Mouse (Mus musculus) MEL (cell line): ENCODE data around the gene Bbof1. TPM values are rescaled to one million over a fixed set of nuclear protein-coding genes. Genes with fewer than 3 reads are reported as not detected.
A peak's percentile ranks its signal among the peaks of the same experiment; 100 is the strongest.

Experiments
- DNase-seq: peaks from one replicate; pipeline ENCODE4 v3.0.0; 2011; ENCODE audit warnings: low read depth, low spot score
- H3K27ac ChIP-seq: 2 replicates; pipeline ENCODE4 v1.5.1; 2012; ENCODE audit warnings: low read depth, mild to moderate bottlenecking, control low read depth, low read length, moderate library complexity; ENCODE audit not compliant: control insufficient read depth
- H3K27me3 ChIP-seq, 2 experiments: fragments of 150-350 bp in 1 of 2; sonication (generic) in 1 of 2; 2 replicates each; pipeline ENCODE4 v1.6.1; 2012; ENCODE audit warnings: low read length in 2 of 2, mild to moderate bottlenecking in 2 of 2, improper control_type of control experiment in 1 of 2, moderate library complexity in 1 of 2; ENCODE audit not compliant: insufficient read depth in 2 of 2, control insufficient read depth in 1 of 2
- H3K36me3 ChIP-seq, 2 experiments: 2 replicates each; pipeline ENCODE4 v1.6.1; 2012 to 2014; ENCODE audit warnings: low read length in 2 of 2, improper control_type of control experiment in 1 of 2, inconsistent platforms in 1 of 2, mild to moderate bottlenecking in 1 of 2; ENCODE audit not compliant: insufficient read depth in 2 of 2, control insufficient read depth in 1 of 2
- H3K4me1 ChIP-seq, 2 experiments: fragments of 150-350 bp in 1 of 2; sonication (generic) in 1 of 2; 2 replicates each; pipeline ENCODE4 v1.6.1; 2012; ENCODE audit warnings: low read length in 2 of 2, improper control_type of control experiment in 1 of 2, mild to moderate bottlenecking in 1 of 2; ENCODE audit not compliant: insufficient read depth in 2 of 2, control insufficient read depth in 1 of 2
- H3K4me3 ChIP-seq, 2 experiments: fragments of 150-350 bp in 1 of 2; sonication (generic) in 1 of 2; 2 replicates each; pipeline ENCODE4 v1.5.1; 2012; ENCODE audit warnings: low read depth in 2 of 2, low read length in 2 of 2, mild to moderate bottlenecking in 2 of 2, moderate library complexity in 2 of 2, control low read depth in 1 of 2, improper control_type of control experiment in 1 of 2; ENCODE audit not compliant: control insufficient read depth in 1 of 2, insufficient read depth in 1 of 2
- H3K79me2 ChIP-seq: 2 replicates; pipeline ENCODE4 v1.6.1; 2012; ENCODE audit warnings: mild to moderate bottlenecking, low read length, moderate library complexity; ENCODE audit not compliant: control insufficient read depth, poor library complexity, insufficient read depth
- H3K9ac ChIP-seq: 2 replicates; pipeline ENCODE4 v1.6.1; 2012; ENCODE audit warnings: low read depth, mild to moderate bottlenecking, control low read depth, low read length, moderate library complexity; ENCODE audit not compliant: control insufficient read depth, poor library complexity, severe bottlenecking
- H3K9me3 ChIP-seq: fragments of 150-350 bp; sonication (generic); replicated peaks from 2 replicates; pipeline ENCODE4 v1.6.1; 2012; ENCODE audit warnings: mild to moderate bottlenecking, low read length, improper control_type of control experiment, moderate library complexity; ENCODE audit not compliant: insufficient read depth
- CTCF ChIP-seq, 3 experiments: IDR thresholded peaks in 2 of 3; conservative IDR thresholded peaks in 1 of 3; 2 replicates each; pipeline ENCODE4 v1.5.1; 2011 to 2012; ENCODE audit warnings: low read length in 3 of 3, low read depth in 2 of 3, mild to moderate bottlenecking in 2 of 3, improper control_type of control experiment in 1 of 3, inconsistent platforms in 1 of 3, mixed read lengths in 1 of 3, moderate library complexity in 1 of 3; ENCODE audit not compliant: control insufficient read depth in 1 of 3, insufficient read depth in 1 of 3, poor library complexity in 1 of 3, severe bottlenecking in 1 of 3
- EP300 ChIP-seq, 2 experiments: IDR thresholded peaks; 2 replicates each; pipeline ENCODE4 v1.6.1; 2011; ENCODE audit warnings: improper control_type of control experiment in 2 of 2, low read length in 2 of 2, low read depth in 1 of 2, mild to moderate bottlenecking in 1 of 2
- GABPA ChIP-seq: IDR thresholded peaks from 2 replicates; pipeline ENCODE4 v1.6.1; 2012; ENCODE audit warnings: low read depth, mild to moderate bottlenecking, inconsistent platforms, low read length, improper control_type of control experiment, moderate library complexity
- JUND ChIP-seq: IDR thresholded peaks from 2 replicates; pipeline ENCODE4 v1.6.1; 2011; ENCODE audit warnings: low read depth, mild to moderate bottlenecking, improper control_type of control experiment, low read length
- MYC ChIP-seq: IDR thresholded peaks from 2 replicates; pipeline ENCODE4 v1.6.1; 2011; ENCODE audit warnings: low read depth, mild to moderate bottlenecking, low read length, improper control_type of control experiment, moderate library complexity
- NELFE ChIP-seq: IDR thresholded peaks from 2 replicates; pipeline ENCODE4 v1.6.1; 2011; ENCODE audit warnings: low read depth, low read length, improper control_type of control experiment
- NRF1 ChIP-seq: IDR thresholded peaks from 2 replicates; pipeline ENCODE4 v1.6.1; 2014; ENCODE audit warnings: low read depth, mild to moderate bottlenecking, inconsistent platforms, low read length, improper control_type of control experiment, moderate library complexity; ENCODE audit not compliant: poor library complexity, insufficient read depth, severe bottlenecking
- POLR2AphosphoS5 ChIP-seq: IDR thresholded peaks from 2 replicates; pipeline ENCODE4 v1.6.1; 2012; ENCODE audit warnings: low read depth, borderline replicate concordance, mild to moderate bottlenecking, inconsistent platforms, low read length, moderate library complexity, mixed read lengths
- RAD21 ChIP-seq: IDR thresholded peaks from 2 replicates; pipeline ENCODE4 v1.6.1; 2011; ENCODE audit warnings: mild to moderate bottlenecking, low read depth, low read length, improper control_type of control experiment
- RCOR1 ChIP-seq: IDR thresholded peaks from 2 replicates; pipeline ENCODE4 v1.6.1; 2012; ENCODE audit warnings: low read depth, mild to moderate bottlenecking, inconsistent platforms, low read length, improper control_type of control experiment
- SMC3 ChIP-seq: IDR thresholded peaks from 2 replicates; pipeline ENCODE4 v1.6.1; 2011; ENCODE audit warnings: low read depth, low read length, improper control_type of control experiment
- UBTF ChIP-seq: IDR thresholded peaks from 2 replicates; pipeline ENCODE4 v1.6.1; 2012; ENCODE audit warnings: low read depth, mild to moderate bottlenecking, inconsistent platforms, low read length, improper control_type of control experiment, moderate library complexity, borderline replicate concordance; ENCODE audit not compliant: insufficient read depth
- ZMIZ1 ChIP-seq: IDR thresholded peaks from 2 replicates; pipeline ENCODE4 v1.6.1; 2012; ENCODE audit warnings: low read depth, mild to moderate bottlenecking, inconsistent platforms, low read length, improper control_type of control experiment, moderate library complexity
- polyA plus RNA-seq, 2 experiments: library from polyadenylated mRNA; stranded (reverse) in 1 of 2; unstranded in 1 of 2; fragments of >175 nt in 1 of 2; fragments of >200 nt in 1 of 2; gene quantifications; 2 replicates each; pipeline versions ENCODE4 v1.2.1 to v1.2.4; 2012; ENCODE audit warnings: low replicate concordance in 2 of 2, low read depth in 1 of 2; ENCODE audit not compliant: insufficient read length in 2 of 2, insufficient read depth in 1 of 2, missing spikeins in 1 of 2
- total RNA-seq: library from RNA; depleted of rRNA; stranded (reverse); fragments of 300-350 nt; gene quantifications from 2 replicates; pipeline ENCODE4 v1.2.3, GENCODE M21; 2012

Gene Bbof1
- total and polyA plus RNA-seq, 3 experiments = 0.81 to 1.3 TPM; not detected in 1

DNA sequence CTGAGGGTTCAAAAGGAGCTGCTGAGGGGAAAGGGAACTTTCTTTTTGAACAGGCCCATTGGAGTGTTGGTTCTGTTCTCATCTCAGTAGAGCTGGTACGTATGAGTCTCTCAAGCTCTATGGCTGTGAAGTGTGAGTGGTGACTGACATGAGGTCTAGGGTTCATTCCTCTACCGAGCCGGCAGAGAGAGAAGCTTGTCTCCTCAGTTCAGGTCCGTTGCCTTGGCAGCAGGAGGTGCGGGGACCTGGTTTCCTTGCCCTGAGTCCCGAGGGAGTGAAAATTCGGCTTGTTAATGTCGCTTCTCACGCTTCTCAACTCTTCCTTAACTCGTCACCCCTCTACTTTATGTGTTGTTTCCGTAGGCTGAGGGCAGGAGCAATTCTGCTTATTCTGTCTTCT is 42.9 kb downstream of the Bbof1 start:
- TF ChIP-seq UBTF (no peak), NELFE (0 out of 2 replicates have a peak, but pooled peaks have one; percentile 25), JUND (no peak)

DNA sequence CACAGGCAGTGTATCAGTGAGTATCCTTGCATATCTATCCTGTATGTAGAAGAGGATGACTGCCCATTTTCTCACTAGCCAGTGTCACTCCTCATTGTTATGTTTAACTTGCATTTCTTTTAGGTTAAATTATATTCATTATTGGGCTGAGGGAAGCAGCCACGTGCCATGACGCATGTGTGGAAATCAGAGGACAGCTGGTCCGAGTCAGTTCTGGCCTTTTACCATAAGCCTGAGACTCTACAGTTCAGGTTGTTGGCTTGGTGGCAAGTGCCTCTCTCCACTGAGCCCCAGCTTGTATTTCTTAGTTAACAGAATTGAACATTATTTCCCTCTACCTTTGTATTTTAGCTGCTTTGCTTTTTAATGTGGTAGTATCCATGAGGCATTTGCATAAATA is 48.0 kb downstream of the Bbof1 start:
- Histone ChIP-seq H3K27ac (no peak overlapping the region), H3K79me2 (peaks cover 9% of the 10 kb centered on the region), H3K4me1 (peaks cover 0 to 12% of the 10 kb centered on the region in 2 experiments; a peak in 2 of 4 replicates), H3K27me3 (no peaks in the 10 kb centered on the region), H3K9me3 (no peaks in the 10 kb centered on the region), H3K9ac (no peak overlapping the region), H3K36me3 (peaks cover 14 to 23% of the 10 kb centered on the region in 2 experiments), H3K4me3 (no peak overlapping the region)
- no peak for DNase-seq
- no peak for TF ChIP-seq MYC
- no peak for TF ChIP-seq NELFE
- TF ChIP-seq NRF1 = no peak
- no peak for TF ChIP-seq POLR2AphosphoS5
- TF ChIP-seq ZMIZ1 = no peak
- TF ChIP-seq EP300 (IDR thresholded peaks at IDR 0.05; ENCODE audit: low read depth in 1 of 2, low read length in 2 of 2) = no peak
- TF ChIP-seq GABPA = no peak

More for the DNA sequence above, 42.9 kb downstream of the Bbof1 start:
- H3K36me3 ChIP-seq = peaks cover 0 to 17% of the 10 kb centered on the region in 2 experiments; a peak in 3 of 4 replicates
- H3K79me2 ChIP-seq = peaks cover 13% of the 10 kb centered on the region
- H3K27ac ChIP-seq = peak overlapping the region; percentile 78
- peak overlapping the region; percentile 87 for H3K9ac ChIP-seq
- no peaks in the 10 kb centered on the region for H3K27me3 ChIP-seq
- peaks cover 3 to 12% of the 10 kb centered on the region in 2 experiments; a peak in 3 of 4 replicates for H3K4me1 ChIP-seq
- DNase-seq = no peak
- H3K9me3 ChIP-seq = no peaks in the 10 kb centered on the region
- H3K4me3 ChIP-seq = peak overlapping the region; percentile 72 to 85

DNA sequence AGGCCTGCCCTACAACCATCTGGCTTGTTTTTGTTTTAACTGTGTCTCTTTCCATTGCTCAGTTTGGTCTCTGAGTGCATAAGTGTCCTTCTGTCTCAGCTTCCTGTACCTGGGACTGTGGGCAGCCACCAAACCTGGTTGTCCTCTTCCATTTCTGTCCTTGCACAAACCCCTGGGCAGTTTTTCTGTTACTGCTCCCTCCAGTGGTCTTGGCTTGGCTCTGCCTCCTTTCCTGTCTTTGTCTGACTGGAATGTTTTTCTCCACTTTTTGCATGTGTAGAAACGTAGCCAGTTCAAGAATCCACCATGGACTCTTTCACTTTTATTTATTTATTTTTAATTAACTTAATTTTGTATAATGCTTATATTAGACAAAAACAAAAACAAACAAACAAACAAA is 51.0 kb downstream of the Bbof1 start:
- TF ChIP-seq CTCF (IDR thresholded peaks at IDR 0.05 in 2 of 3, conservative IDR thresholded peaks at IDR 0.05 in 1 of 3; ENCODE audit: control insufficient read depth in 1 of 3, insufficient read depth in 1 of 3, low read depth in 2 of 3, low read length in 3 of 3, poor library complexity in 1 of 3, severe bottlenecking in 1 of 3) (peak in 2 of 3 experiments; percentile 9 to 32; a peak in 3 of 6 replicates), RAD21 (peak; percentile 5), SMC3 (peak; percentile 27; the same call in 1 of the 2 replicates), RCOR1 (no peak)
- no peaks in the 10 kb centered on the region for H3K27me3 ChIP-seq
- no peak overlapping the region for H3K9ac ChIP-seq
- H3K27ac ChIP-seq = no peak overlapping the region
- H3K4me3 ChIP-seq = no peak overlapping the region
- H3K9me3 ChIP-seq = no peaks in the 10 kb centered on the region
- H3K4me1 ChIP-seq = no peaks in the 10 kb centered on the region
- H3K79me2 ChIP-seq = no peaks in the 10 kb centered on the region
- DNase-seq = no peak
- H3K36me3 ChIP-seq = peaks cover 0 to 27% of the 10 kb centered on the region in 2 experiments; a peak in 2 of 4 replicates
